Mouse (Mus musculus) testis, adult 2 months (tissue): Measurements from ENCODE around the gene Dnajc30.

Source experiments
- CTCF ChIP-seq: fragments of 200-500 bp; IDR thresholded peaks from 2 replicates; pipeline ENCODE4 v1.5.1; 2012; ENCODE audit warnings: low read depth, mild to moderate bottlenecking, inconsistent platforms, low read length, moderate library complexity; ENCODE audit not compliant: control insufficient read depth, insufficient read depth, insufficient replicate concordance
- POLR2A ChIP-seq: fragments of 200-500 bp; IDR thresholded peaks from 2 replicates; pipeline ENCODE4 v1.6.1; 2012; ENCODE audit warnings: low read depth, mild to moderate bottlenecking, inconsistent platforms, low read length, moderate library complexity; ENCODE audit not compliant: control insufficient read depth

GRCm38 (mm10) chr5:135040777-135041176 lies 23.2 kb upstream of the Dnajc30 start:
- TF ChIP-seq POLR2A = no peak
- TF ChIP-seq CTCF = no peak
